Mouse (Mus musculus) CH12.LX (cell line): ENCODE measurements at regions not wholly inside any gene's neighbourhood (a gene's known extent, or its start where the extent isn't known, plus 50 kb on each side); places are given as distances from the start of the nearest gene placed in this dataset.

ENCODE experiments used
- CHD2 ChIP-seq: IDR thresholded peaks from 2 replicates; pipeline ENCODE4 v1.6.1; 2011; ENCODE audit warnings: low read length, improper control_type of control experiment
- ZC3H11A ChIP-seq: IDR thresholded peaks from 2 replicates; pipeline ENCODE4 v1.6.1; 2012; ENCODE audit warnings: low read depth, mild to moderate bottlenecking, inconsistent platforms, low read length, improper control_type of control experiment

- no peak for TF ChIP-seq CHD2
- TF ChIP-seq ZC3H11A: no peak
These were observed 157.9 kb downstream of the Plpp3 start for GRCm38 (mm10) chr4:105315095-105315494.
